Mouse (Mus musculus) retina, postnatal 7 days (tissue): Measurements from ENCODE around the gene Sec24d.

Experiments used
- DNase-seq: peaks from one replicate; pipeline ENCODE4 v3.0.0-alpha.2; 2012; ENCODE audit warnings: low read depth, low spot score

The Sec24d gene

DNA sequence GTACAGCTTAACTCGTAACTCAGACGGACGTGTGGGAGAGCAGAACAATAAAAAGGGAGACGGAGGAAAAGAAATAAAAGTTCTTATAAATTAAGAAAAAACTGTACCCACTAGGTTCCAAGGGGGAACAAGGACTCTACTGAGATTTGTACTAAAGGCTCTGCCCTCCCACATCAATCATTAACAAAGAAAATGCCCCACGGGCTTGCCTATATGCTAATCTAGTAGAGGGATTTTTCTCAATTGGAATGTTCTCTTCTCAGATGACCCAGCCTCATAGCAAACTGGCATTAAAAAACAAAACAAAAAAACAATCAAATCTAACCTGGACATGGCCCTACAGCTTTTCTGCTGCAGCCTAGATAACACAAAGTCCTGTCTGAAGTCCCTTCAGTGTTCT, 128.4 kb downstream of the Sec24d start:
- no peak for DNase-seq

DNA sequence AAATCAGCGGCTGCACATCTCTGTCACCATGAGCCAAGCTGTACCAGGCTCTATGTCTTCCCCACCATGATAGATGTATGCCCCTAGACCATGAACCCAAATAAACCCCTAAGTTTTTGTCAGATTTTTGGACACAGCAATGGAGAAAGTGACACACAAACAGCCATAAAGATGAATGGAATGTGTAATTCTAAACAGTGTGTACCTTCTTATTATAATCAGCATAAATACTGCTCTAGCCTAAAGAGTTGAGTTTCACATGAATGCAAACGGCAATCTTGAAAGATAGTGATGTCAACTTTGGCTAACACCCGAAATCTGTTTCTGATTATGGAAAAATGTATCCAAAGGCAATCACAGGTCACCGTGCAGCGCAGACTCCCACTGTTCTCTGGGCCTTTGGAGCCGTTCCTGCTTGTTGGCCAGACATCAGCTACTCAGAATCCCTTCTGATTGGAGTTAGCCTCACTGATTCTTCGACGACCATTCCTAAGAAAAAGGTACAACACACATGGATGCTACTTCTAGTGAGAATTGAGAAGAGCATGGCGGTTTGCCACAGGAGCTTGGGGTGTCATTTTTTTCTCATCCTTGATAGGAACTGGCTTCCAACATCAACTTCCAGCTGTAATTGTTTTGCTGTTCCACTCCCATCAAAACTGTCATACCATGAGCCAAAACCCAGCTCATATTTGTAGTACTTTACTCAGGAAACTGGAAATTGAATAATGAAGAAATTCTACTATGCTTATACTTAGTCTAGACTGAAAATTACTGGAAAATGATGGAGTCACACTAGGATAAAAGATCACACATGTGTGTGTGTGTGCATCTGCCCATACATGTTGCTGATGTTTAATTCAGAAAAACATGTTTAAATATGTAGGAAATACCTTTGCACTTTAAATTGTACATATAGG, 130.6 kb downstream of the Sec24d start:
- no peak for DNase-seq

DNA sequence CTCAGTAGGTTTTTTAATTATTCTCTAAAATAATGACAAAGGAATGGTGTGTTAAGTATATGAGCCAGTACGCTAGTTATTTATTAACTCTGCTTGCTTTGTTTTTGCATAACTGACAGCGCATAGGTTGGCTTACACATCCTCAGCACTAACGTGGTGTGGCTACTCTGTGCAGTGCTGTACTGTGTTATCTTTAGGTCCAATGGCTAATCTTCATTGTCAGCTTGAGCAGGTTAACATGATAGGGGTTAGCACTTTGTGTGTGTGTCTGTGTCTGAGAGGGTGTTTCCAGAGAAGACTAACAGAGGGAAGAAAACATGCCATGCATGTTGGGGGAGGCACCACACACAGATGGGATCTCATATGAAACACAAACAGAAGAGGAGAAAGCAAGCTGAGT, 137.7 kb downstream of the Sec24d start:
- DNase-seq: no peak

DNA sequence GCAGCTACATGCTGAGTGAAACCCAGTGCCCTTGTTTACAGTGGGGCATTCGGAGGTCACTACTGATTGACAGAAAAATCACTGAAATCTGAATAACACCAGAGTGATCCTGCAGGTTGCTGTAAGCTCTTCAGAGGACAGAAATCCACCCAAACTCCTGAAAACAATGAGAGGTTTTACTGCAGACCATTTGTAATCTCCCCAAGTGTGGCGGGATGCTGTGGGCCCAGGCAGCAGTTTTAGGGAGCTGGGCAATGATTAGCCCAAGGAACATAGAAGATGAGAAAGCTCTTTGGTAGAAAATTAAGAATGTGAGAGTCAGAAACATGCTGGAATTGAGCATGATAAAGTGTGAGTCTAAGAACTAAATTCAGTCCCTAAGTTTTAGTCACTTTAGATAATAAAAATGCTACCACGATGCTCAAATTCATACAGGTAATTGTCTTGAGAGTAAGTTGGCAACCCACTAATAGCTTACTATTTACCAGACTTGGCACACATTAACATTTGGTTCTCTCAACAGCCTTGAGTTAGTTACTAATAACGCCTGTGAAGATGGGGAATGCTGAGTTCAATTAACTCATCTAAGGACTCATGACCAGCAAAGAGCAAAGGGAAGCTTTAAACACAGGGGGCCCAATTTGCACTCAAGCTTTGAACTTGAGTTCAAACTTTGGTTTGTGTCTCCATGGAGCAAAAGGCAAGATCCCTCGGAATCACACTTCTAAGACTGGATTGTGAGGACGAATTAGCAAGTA, 144.7 kb downstream of the Sec24d start:
- DNase-seq: no peak

DNA sequence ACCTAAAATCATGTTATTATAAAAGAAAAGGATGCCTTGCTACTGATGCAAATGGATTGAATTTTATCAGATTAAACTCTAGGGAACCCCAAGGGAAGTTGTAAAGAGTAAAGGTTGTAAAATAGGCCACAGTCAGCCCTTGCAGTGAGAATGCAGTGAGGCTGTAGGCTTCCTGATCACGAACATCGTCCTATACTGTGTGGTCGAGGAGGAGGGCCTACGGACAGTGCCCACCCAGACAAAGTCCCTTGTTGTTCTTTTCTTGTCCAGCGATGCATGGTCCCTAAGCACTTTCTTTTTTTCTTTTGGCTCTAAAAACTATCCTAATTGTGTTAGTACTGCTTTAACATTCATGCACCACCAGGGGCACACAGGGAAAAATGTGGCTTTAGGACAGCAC, 145.9 kb downstream of the Sec24d start:
- DNase-seq: no peak
